8 mouse cellular contexts compared by ENCODE assay signal in genomic region chr16:30873493-30874211, GRCm38 (mm10).
DNase-seq lines count a peak whose midpoint lies in the region; ATAC-seq and TF ChIP-seq lines count a peak whose summit lies in the region.

No protein-coding gene starts in this region.

- WGBS in intestine, postnatal 0 days, result 62% methylated on average over 26 of the region's 26 CpGs
- WGBS in intestine, embryonic 16.5 days, result 53% methylated on average over 26 of the region's 26 CpGs
- WGBS in forebrain, embryonic 13.5 days, result 17% methylated on average over 26 of the region's 26 CpGs
- 33% methylated on average over 26 of the region's 26 CpGs for WGBS in limb, embryonic 10.5 days
- 33% methylated on average over 26 of the region's 26 CpGs for WGBS in midbrain, embryonic 13.5 days

- no peak overlapping the region for H3K4me3 ChIP-seq in intestine, postnatal 0 days (ENCODE audit: low read depth, low read length)
- no peak overlapping the region for H3K4me3 ChIP-seq in intestine, embryonic 16.5 days (ENCODE audit: low read length)
- H3K4me3 ChIP-seq in forebrain, embryonic 13.5 days, result no peak overlapping the region
- peak overlapping the region; percentile 18; the same call in 1 of the 2 replicates for H3K4me3 ChIP-seq in limb, embryonic 10.5 days
- H3K4me3 ChIP-seq in midbrain, embryonic 13.5 days (replicated peaks), result no peak overlapping the region

- ATAC-seq in intestine, postnatal 0 days, result no peak
- no peak for ATAC-seq in intestine, embryonic 16.5 days
- ATAC-seq in forebrain, embryonic 13.5 days, result peak; percentile 85
- peak; percentile 84 for ATAC-seq in midbrain, embryonic 13.5 days
- ATAC-seq in erythroblast, adult 5-6 weeks (replicated peaks; ENCODE audit: low FRiP score, poor library complexity, severe bottlenecking), result no peak

- intact Hi-C loops in heart, postnatal 14 days (cut with DNase I), result loop anchor here (5.0 kb wide), 1 partner anchor 76 kb away; no protein-coding TSS in a partner anchor

- no peaks in the 10 kb centered on the region for H3K9me3 ChIP-seq in intestine, postnatal 0 days (ENCODE audit: control insufficient read depth)
- H3K9me3 ChIP-seq in intestine, embryonic 16.5 days (ENCODE audit: control insufficient read depth, low read length), result no peaks in the 10 kb centered on the region
- no peaks in the 10 kb centered on the region for H3K9me3 ChIP-seq in forebrain, embryonic 13.5 days (replicated peaks)
- no peaks in the 10 kb centered on the region for H3K9me3 ChIP-seq in limb, embryonic 10.5 days (replicated peaks)
- no peaks in the 10 kb centered on the region for H3K9me3 ChIP-seq in midbrain, embryonic 13.5 days

- peak overlapping the region; percentile 27; the same call in 1 of the 2 replicates for H3K4me2 ChIP-seq in intestine, postnatal 0 days (replicated peaks; ENCODE audit: low read depth)
- no peak overlapping the region for H3K4me2 ChIP-seq in intestine, embryonic 16.5 days (ENCODE audit: low read depth, low read length)
- H3K4me2 ChIP-seq in forebrain, embryonic 13.5 days, result peak overlapping the region; percentile 45
- H3K4me2 ChIP-seq in midbrain, embryonic 13.5 days (replicated peaks), result peak overlapping the region; percentile 16; the same call in 1 of the 2 replicates

- H3K9ac ChIP-seq in intestine, postnatal 0 days (ENCODE audit: low read depth, low read length), result no peak overlapping the region
- H3K9ac ChIP-seq in intestine, embryonic 16.5 days (ENCODE audit: low read depth, low read length), result no peak overlapping the region
- no peak overlapping the region for H3K9ac ChIP-seq in forebrain, embryonic 13.5 days
- no peak overlapping the region for H3K9ac ChIP-seq in midbrain, embryonic 13.5 days (replicated peaks)

- no peaks in the 10 kb centered on the region for H3K27me3 ChIP-seq in intestine, postnatal 0 days (replicated peaks; ENCODE audit: control insufficient read depth, insufficient read depth, low read length)
- no peaks in the 10 kb centered on the region for H3K27me3 ChIP-seq in intestine, embryonic 16.5 days (replicated peaks; ENCODE audit: control insufficient read depth, insufficient read depth, low read length)
- no peaks in the 10 kb centered on the region for H3K27me3 ChIP-seq in forebrain, embryonic 13.5 days
- H3K27me3 ChIP-seq in limb, embryonic 10.5 days (ENCODE audit: low read depth, poor library complexity, severe bottlenecking), result no peaks in the 10 kb centered on the region
- no peaks in the 10 kb centered on the region for H3K27me3 ChIP-seq in midbrain, embryonic 13.5 days

- peak; percentile 34 to 44 for DNase-seq in heart, postnatal 14 days
- DNase-seq in limb, embryonic 10.5 days (ENCODE audit: low spot score), result no peak
- DNase-seq in c-Kit-positive CD71-positive TER-119-positive erythroid progenitor cells, embryonic 14.5 days (ENCODE audit: low spot score), result no peak

- H3K36me3 ChIP-seq in intestine, postnatal 0 days (ENCODE audit: control insufficient read depth, insufficient read depth), result no peaks in the 10 kb centered on the region
- H3K36me3 ChIP-seq in intestine, embryonic 16.5 days (ENCODE audit: control insufficient read depth, insufficient read depth, low read length), result no peaks in the 10 kb centered on the region
- H3K36me3 ChIP-seq in forebrain, embryonic 13.5 days (ENCODE audit: poor library complexity, severe bottlenecking), result no peaks in the 10 kb centered on the region
- H3K36me3 ChIP-seq in limb, embryonic 10.5 days, result no peaks in the 10 kb centered on the region
- no peaks in the 10 kb centered on the region for H3K36me3 ChIP-seq in midbrain, embryonic 13.5 days

- TF ChIP-seq CTCF in intestine, postnatal 0 days (IDR thresholded peaks at IDR 0.05; ENCODE audit: low read depth), result no peak

- no peak overlapping the region for H3K27ac ChIP-seq in intestine, postnatal 0 days (ENCODE audit: low read depth, low read length)
- no peak overlapping the region for H3K27ac ChIP-seq in intestine, embryonic 16.5 days (ENCODE audit: low read length)
- H3K27ac ChIP-seq in forebrain, embryonic 13.5 days, result peak overlapping the region; percentile 68
- H3K27ac ChIP-seq in limb, embryonic 10.5 days, result peak overlapping the region; percentile 63; the same call in 1 of the 2 replicates
- H3K27ac ChIP-seq in midbrain, embryonic 13.5 days, result peak overlapping the region; percentile 62

- H3K4me1 ChIP-seq in intestine, postnatal 0 days (replicated peaks; ENCODE audit: control insufficient read depth, insufficient read depth, low read length), result 0 out of 2 replicates have a peak, but pooled peaks cover 4% of the 10 kb centered on the region
- H3K4me1 ChIP-seq in intestine, embryonic 16.5 days (ENCODE audit: control insufficient read depth, insufficient read depth, low read length), result no peaks in the 10 kb centered on the region
- H3K4me1 ChIP-seq in forebrain, embryonic 13.5 days, result peaks cover 17% of the 10 kb centered on the region
- H3K4me1 ChIP-seq in limb, embryonic 10.5 days, result peaks cover 56% of the 10 kb centered on the region
- peaks cover 14% of the 10 kb centered on the region; the same call in 1 of the 2 replicates for H3K4me1 ChIP-seq in midbrain, embryonic 13.5 days (replicated peaks)

Comparison
In these comparisons a context has a peak if more than half of its experiments do, and no peak if none do; other contexts are left out.
1. ATAC-seq: peak in forebrain, embryonic 13.5 days (single experiment) and midbrain, embryonic 13.5 days (single experiment); none in intestine, postnatal 0 days (single experiment), intestine, embryonic 16.5 days (single experiment) and erythroblast, adult 5-6 weeks (single experiment).
2. H3K27ac ChIP-seq: peak in forebrain, embryonic 13.5 days (single experiment), limb, embryonic 10.5 days (single experiment) and midbrain, embryonic 13.5 days (single experiment); none in intestine, postnatal 0 days (single experiment) and intestine, embryonic 16.5 days (single experiment).
3. DNase-seq: peak in heart, postnatal 14 days (2 of 2); none in limb, embryonic 10.5 days (single experiment) and c-Kit-positive CD71-positive TER-119-positive erythroid progenitor cells, embryonic 14.5 days (single experiment).